Mouse (Mus musculus) CH12.LX (cell line): ENCODE results near the gene Slco4a1. TPM values are rescaled to one million over a fixed set of nuclear protein-coding genes. Genes with fewer than 3 reads are reported as not detected.
A peak's percentile ranks its signal among the peaks of the same experiment; 100 is the strongest.

Experiments
- DNase-seq: peaks from one replicate; pipeline ENCODE4 v3.0.0-alpha.2; 2013; ENCODE audit errors: extremely low read depth
- H3K27ac ChIP-seq: 2 replicates; pipeline ENCODE4 v1.5.1; 2012; ENCODE audit warnings: low read depth, mild to moderate bottlenecking, control low read depth, moderate library complexity; ENCODE audit not compliant: insufficient read depth
- H3K27me3 ChIP-seq: replicated peaks from 2 replicates; pipeline ENCODE3; 2012; ENCODE audit warnings: inconsistent platforms
- H3K36me3 ChIP-seq, 2 experiments: replicated peaks in 1 of 2; 2 replicates each; pipeline versions ENCODE3 to v1.6.1; 2012; ENCODE audit warnings: inconsistent platforms in 1 of 2, low read length in 1 of 2, mild to moderate bottlenecking in 1 of 2, mixed read lengths in 1 of 2, moderate library complexity in 1 of 2; ENCODE audit not compliant: control insufficient read depth in 1 of 2, insufficient read depth in 1 of 2
- H3K4me1 ChIP-seq, 2 experiments: 2 replicates each; pipeline ENCODE4 v1.6.1; 2012; ENCODE audit warnings: inconsistent platforms in 1 of 2, moderate library complexity in 1 of 2; ENCODE audit not compliant: insufficient read depth in 2 of 2, control insufficient read depth in 1 of 2
- H3K4me2 ChIP-seq: 2 replicates; pipeline ENCODE4 v1.6.1; 2012; ENCODE audit warnings: low read depth, mild to moderate bottlenecking, control low read depth; ENCODE audit not compliant: poor library complexity, insufficient read depth, severe bottlenecking
- H3K4me3 ChIP-seq, 3 experiments: fragments of 150-350 bp in 1 of 3; sonication (generic) in 1 of 3; replicated peaks in 1 of 3; 2 replicates each; pipeline versions ENCODE3 to v1.5.1; 2011 to 2012; ENCODE audit warnings: low read depth in 2 of 3, low read length in 2 of 3, mild to moderate bottlenecking in 2 of 3, moderate library complexity in 2 of 3, control low read depth in 1 of 3, improper control_type of control experiment in 1 of 3, inconsistent platforms in 1 of 3, mixed read lengths in 1 of 3; ENCODE audit not compliant: poor library complexity in 1 of 3
- H3K79me2 ChIP-seq: replicated peaks from 2 replicates; pipeline ENCODE4 v1.6.1; 2012; ENCODE audit warnings: mild to moderate bottlenecking, moderate library complexity; ENCODE audit not compliant: control insufficient read depth, poor library complexity, insufficient read depth, severe bottlenecking; ENCODE audit errors: extremely low read depth
- H3K9ac ChIP-seq: 2 replicates; pipeline ENCODE4 v1.6.1; 2012; ENCODE audit warnings: low read depth, mild to moderate bottlenecking, control low read depth, moderate library complexity; ENCODE audit not compliant: insufficient read depth
- H3K9me3 ChIP-seq: replicated peaks from 2 replicates; pipeline ENCODE3; 2012; ENCODE audit warnings: low read length, inconsistent platforms, mixed read lengths
- CHD2 ChIP-seq: IDR thresholded peaks from 2 replicates; pipeline ENCODE4 v1.6.1; 2011; ENCODE audit warnings: low read length, improper control_type of control experiment
- ETS1 ChIP-seq: conservative IDR thresholded peaks from 2 replicates; pipeline ENCODE4 v1.6.1; 2012; ENCODE audit warnings: low read depth, mild to moderate bottlenecking, inconsistent platforms, low read length, improper control_type of control experiment, moderate library complexity
- GABPA ChIP-seq: IDR thresholded peaks from 2 replicates; pipeline ENCODE4 v1.6.1; 2012; ENCODE audit warnings: low read depth, low read length, improper control_type of control experiment, inconsistent platforms; ENCODE audit not compliant: insufficient replicate concordance
- JUN ChIP-seq: IDR thresholded peaks from 2 replicates; pipeline ENCODE4 v1.6.1; 2011; ENCODE audit warnings: low read depth, mild to moderate bottlenecking, low read length, improper control_type of control experiment, moderate library complexity; ENCODE audit not compliant: insufficient read depth
- JUND ChIP-seq: conservative IDR thresholded peaks from 2 replicates; pipeline ENCODE4 v1.6.1; 2011; ENCODE audit warnings: low read depth, low read length, improper control_type of control experiment
- KAT2A ChIP-seq: IDR thresholded peaks from 2 replicates; pipeline ENCODE4 v1.6.1; 2012; ENCODE audit warnings: low read length, improper control_type of control experiment, inconsistent platforms; ENCODE audit not compliant: insufficient replicate concordance
- MAFK ChIP-seq: IDR thresholded peaks from 2 replicates; pipeline ENCODE4 v1.6.1; 2011; ENCODE audit warnings: low read length, improper control_type of control experiment; ENCODE audit not compliant: insufficient replicate concordance
- MAZ ChIP-seq: IDR thresholded peaks from 2 replicates; pipeline ENCODE4 v1.6.1; 2012; ENCODE audit warnings: low read depth, mild to moderate bottlenecking, inconsistent platforms, low read length, improper control_type of control experiment, moderate library complexity
- MEF2A ChIP-seq: IDR thresholded peaks from 2 replicates; pipeline ENCODE4 v1.6.1; 2014; ENCODE audit warnings: low read depth, mild to moderate bottlenecking, inconsistent platforms, low read length, improper control_type of control experiment, borderline replicate concordance
- MXI1 ChIP-seq: IDR thresholded peaks from 2 replicates; pipeline ENCODE4 v1.6.1; 2011; ENCODE audit warnings: mild to moderate bottlenecking, low read depth, low read length, improper control_type of control experiment
- NRF1 ChIP-seq: IDR thresholded peaks from 2 replicates; pipeline ENCODE4 v1.6.1; 2014; ENCODE audit warnings: low read depth, mild to moderate bottlenecking, inconsistent platforms, low read length, improper control_type of control experiment, moderate library complexity
- PAX5 ChIP-seq: IDR thresholded peaks from 2 replicates; pipeline ENCODE4 v1.6.1; 2012; ENCODE audit warnings: low read length, inconsistent platforms, mixed read lengths
- POLR2A ChIP-seq: IDR thresholded peaks from 2 replicates; pipeline ENCODE4 v1.6.1; 2011; ENCODE audit warnings: low read depth, mild to moderate bottlenecking, improper control_type of control experiment, low read length
- RCOR1 ChIP-seq: conservative IDR thresholded peaks from 2 replicates; pipeline ENCODE4 v1.6.1; 2012; ENCODE audit warnings: low read depth, mild to moderate bottlenecking, inconsistent platforms, low read length, improper control_type of control experiment
- TBP ChIP-seq: conservative IDR thresholded peaks from 2 replicates; pipeline ENCODE4 v1.6.1; 2011; ENCODE audit warnings: low read depth, low read length, improper control_type of control experiment
- TCF12 ChIP-seq: IDR thresholded peaks from 2 replicates; pipeline ENCODE4 v1.6.1; 2014; ENCODE audit warnings: low read depth, mild to moderate bottlenecking, inconsistent platforms, low read length, improper control_type of control experiment
- UBTF ChIP-seq: IDR thresholded peaks from 2 replicates; pipeline ENCODE4 v1.6.1; 2012; ENCODE audit warnings: low read depth, mild to moderate bottlenecking, inconsistent platforms, low read length, improper control_type of control experiment, moderate library complexity
- USF2 ChIP-seq: conservative IDR thresholded peaks from 2 replicates; pipeline ENCODE4 v1.6.1; 2011; ENCODE audit warnings: low read depth, low read length, improper control_type of control experiment
- ZC3H11A ChIP-seq: IDR thresholded peaks from 2 replicates; pipeline ENCODE4 v1.6.1; 2012; ENCODE audit warnings: low read depth, mild to moderate bottlenecking, inconsistent platforms, low read length, improper control_type of control experiment
- ZKSCAN1 ChIP-seq: IDR thresholded peaks from 2 replicates; pipeline ENCODE4 v1.6.1; 2012; ENCODE audit warnings: low read depth, inconsistent platforms, low read length, improper control_type of control experiment, borderline replicate concordance
- ZMIZ1 ChIP-seq: IDR thresholded peaks from 2 replicates; pipeline ENCODE4 v1.6.1; 2012; ENCODE audit warnings: low read depth, mild to moderate bottlenecking, inconsistent platforms, low read length, improper control_type of control experiment
- ZNF384 ChIP-seq: IDR thresholded peaks from 2 replicates; pipeline ENCODE4 v1.6.1; 2012; ENCODE audit warnings: low read depth, low read length, improper control_type of control experiment, inconsistent platforms
- dilution Hi-C: fragments of 300-500 bp; cut with MboI; formaldehyde crosslinking; loops from 2 replicates; pipeline ENCODE4 v1.14.3; 2020; ENCODE audit warnings: low sequenced_read_pairs; ENCODE audit not compliant: extremely low pct_unique_long_range_greater_than_20kb, extremely low pct_ligation_motif_present
- in situ Hi-C: fragments of 300-500 bp; cut with MboI; formaldehyde crosslinking; loops from 3 replicates; pipeline ENCODE4 v1.14.3; 2019; ENCODE audit warnings: low sequenced_read_pairs, low pct_ligation_motif_present, low pct_unique_long_range_greater_than_20kb, mixed read lengths
- polyA plus RNA-seq: library from polyadenylated mRNA; unstranded; fragments of >175 nt; gene quantifications from 2 replicates; pipeline ENCODE4 v1.2.1, GENCODE M21; 2012; ENCODE audit warnings: low read depth; ENCODE audit not compliant: insufficient read length
- total RNA-seq, 2 experiments: library from RNA; depleted of rRNA; stranded (reverse); fragments of 300-350 nt in 1 of 2; fragments of >200 nt in 1 of 2; gene quantifications; 2 replicates each; pipeline ENCODE4 v1.2.3; 2012 to 2014

The Slco4a1 gene
- total and polyA plus RNA-seq, 3 experiments = 1.9 to 5.4 (median 3.9) TPM

- DNase-seq = no peak
- Histone ChIP-seq H3K4me3 (no peak overlapping the region), H3K27me3 (no peaks in the 10 kb centered on the region), H3K27ac (no peak overlapping the region), H3K9ac (no peak overlapping the region), H3K4me2 (no peak overlapping the region), H3K79me2 (no peaks in the 10 kb centered on the region), H3K4me1 (peaks cover 27 to 67% of the 10 kb centered on the region in 2 experiments), H3K9me3 (no peaks in the 10 kb centered on the region), H3K36me3 (peaks cover 0 to 3% of the 10 kb centered on the region in 2 experiments)
- TF ChIP-seq CHD2 (peak; percentile 68), MEF2A (0 out of 2 replicates have a peak, but pooled peaks have one; percentile 35), TCF12 (0 out of 2 replicates have a peak, but pooled peaks have one; percentile 18), JUN (no peak)
- in situ Hi-C loops (loop anchor here (10.0 kb wide), 1 partner anchor 149 kb away; the partner anchor contains the start of gene Rbbp8nl), dilution Hi-C loops (no loop called here)
These were observed 22.7 kb upstream of the Slco4a1 start for GRCm38 (mm10) chr2:180433350-180433749.

DNA sequence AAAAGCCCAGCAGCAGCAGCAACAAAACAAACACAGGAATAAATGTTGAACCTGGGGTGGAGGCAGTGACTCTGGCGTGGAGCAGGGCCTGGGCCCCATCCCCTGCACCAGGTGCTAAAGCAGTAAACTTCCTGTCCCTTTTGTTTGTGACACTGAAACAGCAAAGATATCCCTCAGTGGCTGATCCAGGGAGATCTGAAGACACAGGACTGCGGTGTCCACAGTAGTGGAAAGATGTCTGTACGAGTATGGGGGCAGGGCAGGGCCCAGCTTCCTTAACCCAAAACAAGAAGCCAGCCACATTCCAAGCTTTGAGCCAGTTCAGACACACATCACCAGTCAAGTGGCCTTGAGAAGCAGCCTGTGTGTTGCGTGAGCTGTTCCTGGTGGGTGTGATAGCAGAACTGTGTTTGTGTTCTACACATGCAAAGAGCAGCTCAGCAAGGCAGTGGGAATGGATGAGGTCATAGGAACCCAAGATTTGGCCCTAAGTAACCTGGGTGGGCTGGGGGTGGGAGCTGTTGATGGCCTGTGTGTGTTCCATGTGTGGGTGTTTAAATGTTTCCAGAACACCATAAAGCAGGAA lies 20.6 kb upstream of the Slco4a1 start:
- no peaks in the 10 kb centered on the region for H3K27me3 ChIP-seq
- dilution Hi-C loops (no loop called here), in situ Hi-C loops (loop anchor here (10.0 kb wide), 1 partner anchor 151 kb away; the partner anchor contains the start of gene Rbbp8nl)
- H3K4me3 ChIP-seq = no peak overlapping the region
- H3K79me2 ChIP-seq = no peaks in the 10 kb centered on the region
- H3K36me3 ChIP-seq = no peaks in the 10 kb centered on the region
- no peaks in the 10 kb centered on the region for H3K9me3 ChIP-seq
- no peak for DNase-seq
- no peak overlapping the region for H3K27ac ChIP-seq
- no peak overlapping the region for H3K4me2 ChIP-seq
- H3K9ac ChIP-seq = no peak overlapping the region
- no peak for TF ChIP-seq ZC3H11A
- TF ChIP-seq RCOR1 = no peak
- no peak for TF ChIP-seq ZNF384
- H3K4me1 ChIP-seq = peaks cover 27 to 86% of the 10 kb centered on the region in 2 experiments

DNA sequence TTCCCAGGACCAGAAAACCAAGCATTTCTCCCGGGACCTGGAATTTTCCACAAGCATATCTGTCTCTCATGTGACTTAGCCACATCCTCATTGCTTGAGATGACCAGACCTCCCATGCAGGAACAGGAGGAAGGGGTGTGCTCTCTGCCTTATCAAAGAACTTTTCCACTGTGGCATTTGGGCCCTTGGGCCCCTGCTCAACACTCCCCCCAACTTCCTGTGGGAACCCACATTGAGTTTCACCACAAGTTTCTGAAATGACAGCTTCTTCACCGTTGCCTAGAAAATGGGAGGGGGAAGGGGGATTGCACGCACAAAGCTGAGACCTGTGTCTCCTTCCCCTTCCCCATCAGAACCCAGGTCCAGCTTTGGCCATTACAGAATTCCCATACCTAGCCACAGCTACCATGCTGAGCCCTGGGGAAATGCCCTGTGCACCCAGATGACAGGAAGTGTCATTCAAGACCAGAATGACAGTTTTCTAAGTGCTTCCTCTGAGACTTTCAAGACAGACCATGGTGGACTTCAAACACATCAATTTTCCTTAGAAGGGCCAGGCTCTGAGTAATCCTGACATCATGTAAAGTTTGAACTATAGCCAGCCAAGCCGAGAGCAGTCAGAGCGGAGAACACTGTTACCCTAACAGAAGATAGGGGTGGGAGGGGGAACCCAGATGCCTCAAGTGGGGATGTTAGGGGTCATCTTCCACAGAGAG lies 18.7 kb upstream of the Slco4a1 start:
- H3K36me3 ChIP-seq = no peaks in the 10 kb centered on the region
- dilution Hi-C loops = no loop called here
- no peak overlapping the region for H3K9ac ChIP-seq
- no peak overlapping the region for H3K27ac ChIP-seq
- DNase-seq = peak; percentile 52
- no peaks in the 10 kb centered on the region for H3K27me3 ChIP-seq
- in situ Hi-C loops = loop anchor here (10.0 kb wide), 1 partner anchor 153 kb away; the partner anchor contains the start of gene Rbbp8nl
- H3K9me3 ChIP-seq = no peaks in the 10 kb centered on the region
- no peaks in the 10 kb centered on the region for H3K79me2 ChIP-seq
- peaks cover 27 to 98% of the 10 kb centered on the region in 2 experiments for H3K4me1 ChIP-seq
- peak overlapping the region; percentile 45; the same call in 1 of the 2 replicates for H3K4me2 ChIP-seq
- no peak overlapping the region for H3K4me3 ChIP-seq
- TF ChIP-seq KAT2A (no peak), MXI1 (peak; percentile 52; the same call in 1 of the 2 replicates), UBTF (no peak), JUND (0 out of 2 replicates have a peak, but pooled peaks have one; percentile 20), GABPA (no peak), USF2 (no peak), ZNF384 (no peak), CHD2 (peak; percentile 69; the same call in 1 of the 2 replicates), POLR2A (no peak; the same call in 1 of the 2 replicates), ETS1 (peak; percentile 64), TBP (no peak), NRF1 (no peak), MAFK (peak; percentile 65; the same call in 1 of the 2 replicates), MAZ (peak; percentile 66; the same call in 1 of the 2 replicates), ZKSCAN1 (no peak), ZMIZ1 (no peak), PAX5 (no peak)
